Mouse (Mus musculus) gastrocnemius, adult 2 months (tissue): ENCODE measurements around the gene Syngr2. TPM values are rescaled to one million over a fixed set of nuclear protein-coding genes. Genes with fewer than 3 reads are reported as not detected.
"Not testable (repeated sequence)": the region's sequence is repeated elsewhere in the genome, so short reads cannot be mapped to it uniquely, and the experiment has no call there.

ENCODE experiments used
- DNase-seq: peaks from one replicate; pipeline ENCODE4 v3.0.0; 2022
- H3K27ac ChIP-seq: fragments of 200-600 bp; 2 replicates; pipeline ENCODE4 v1.8.1; 2022; ENCODE audit warnings: mild to moderate bottlenecking
- H3K4me3 ChIP-seq: fragments of 200-600 bp; 2 replicates; pipeline ENCODE4 v1.8.1; 2022; ENCODE audit warnings: mild to moderate bottlenecking, moderate library complexity
- CTCF ChIP-seq: fragments of 200-600 bp; IDR thresholded peaks from 2 replicates; pipeline ENCODE4 v1.8.1; 2022; ENCODE audit warnings: antibody characterized with exemption, mild to moderate bottlenecking, moderate library complexity
- intact Hi-C: fragments of 180-260 bp; cut with DNase I; formaldehyde crosslinking; loops from one replicate; pipeline ENCODE4 v1.15.1; 2025
- total RNA-seq, 2 experiments: library from RNA; stranded (reverse); gene quantifications; 2 replicates each; pipeline ENCODE4 v1.2.3; 2021

The Syngr2 gene
- total RNA-seq, 2 experiments from 2014 or later = 169 to 173 TPM

DNA sequence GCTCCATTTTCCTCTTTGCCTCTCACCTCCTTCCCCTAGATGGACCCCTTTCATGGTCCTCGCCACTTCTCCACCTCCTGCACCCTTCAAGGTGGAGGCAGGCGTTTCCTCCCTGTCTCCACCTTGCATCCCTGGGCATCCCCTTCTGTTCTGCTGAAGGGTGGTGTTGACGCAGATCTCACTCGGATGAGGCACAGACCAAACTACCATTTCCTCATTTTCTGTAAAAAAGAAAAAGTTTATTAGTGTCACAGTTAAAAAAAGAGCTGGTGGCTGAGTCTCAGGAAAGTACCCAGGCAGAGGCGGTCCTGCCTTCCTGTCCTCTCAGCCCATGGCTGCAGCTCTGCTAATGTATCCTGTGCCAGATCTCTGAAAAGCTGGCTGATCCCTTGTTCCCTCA lies 10.3 kb upstream of the Syngr2 start:
- no peak for DNase-seq
- Histone ChIP-seq H3K4me3 (no peak overlapping the region), H3K27ac (peak overlapping the region; percentile 90; the same call in 1 of the 2 replicates)
- TF ChIP-seq CTCF = no peak
- intact Hi-C loops = no loop called here

- intact Hi-C loops = no loop called here
- H3K27ac ChIP-seq = peak overlapping the region; percentile 90
- H3K4me3 ChIP-seq = no peak overlapping the region
- DNase-seq = no peak
- no peak for TF ChIP-seq CTCF
Measured at GRCm38 (mm10) chr11:117800038-117800437, 9.4 kb upstream of the Syngr2 start.

DNA sequence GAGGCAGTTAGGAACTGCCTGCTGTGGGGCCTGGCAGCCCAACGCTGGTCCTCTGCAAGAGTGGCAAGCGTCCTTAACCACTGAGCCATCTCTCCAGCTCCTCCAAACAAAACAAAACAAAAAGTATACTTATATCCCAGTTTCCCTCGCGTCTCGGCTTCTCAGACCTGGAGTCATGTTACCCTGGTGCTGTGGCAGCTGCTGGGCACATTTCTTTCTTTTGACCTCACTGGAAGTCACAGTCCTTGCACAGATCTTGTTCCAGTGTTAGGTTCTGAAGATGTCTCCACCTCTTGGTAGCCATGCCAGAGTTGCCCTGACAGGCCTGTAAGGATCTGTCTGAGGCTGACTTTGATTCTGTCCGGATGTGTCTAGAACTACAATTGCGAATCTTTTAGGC lies 7.8 kb upstream of the Syngr2 start:
- no peak for TF ChIP-seq CTCF
- H3K4me3 ChIP-seq = no peak overlapping the region
- DNase-seq = no peak
- intact Hi-C loops = no loop called here
- H3K27ac ChIP-seq = peak overlapping the region; percentile 90

DNA sequence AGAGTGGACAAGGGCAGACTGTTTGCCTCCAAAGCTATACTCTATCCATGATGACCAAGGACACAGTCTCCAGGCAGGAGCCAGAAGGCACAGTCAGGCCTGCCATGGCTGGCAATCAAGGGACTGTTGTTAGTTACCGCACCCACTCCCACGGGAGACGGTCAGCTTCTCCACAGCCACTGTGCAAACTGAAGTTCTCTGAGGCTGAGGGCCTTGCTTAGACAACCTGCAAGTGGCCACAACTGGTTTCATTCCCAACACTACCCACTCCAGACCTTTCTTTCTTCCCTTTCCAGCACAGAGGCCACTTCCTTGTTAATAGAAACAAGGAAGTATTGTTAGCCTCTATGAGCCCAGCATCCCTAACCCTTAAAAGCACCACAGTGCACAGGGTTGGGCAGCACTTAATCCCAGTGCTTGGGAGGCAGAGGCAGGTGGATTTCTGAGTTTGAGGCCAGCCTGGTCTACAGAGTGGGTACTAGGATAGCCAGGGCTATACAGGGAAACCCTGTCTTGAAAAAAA lies 6.2 kb upstream of the Syngr2 start:
- Histone ChIP-seq H3K4me3 (no peak overlapping the region), H3K27ac (no peak overlapping the region)
- DNase-seq = no peak
- TF ChIP-seq CTCF = no peak
- intact Hi-C loops = no loop called here

GRCm38 (mm10) chr11:117806781-117807180 lies 2.7 kb upstream of the Syngr2 start:
- Histone ChIP-seq H3K27ac (no peak overlapping the region), H3K4me3 (no peak overlapping the region)
- TF ChIP-seq CTCF = no peak
- intact Hi-C loops = no loop called here
- DNase-seq = no peak

DNA sequence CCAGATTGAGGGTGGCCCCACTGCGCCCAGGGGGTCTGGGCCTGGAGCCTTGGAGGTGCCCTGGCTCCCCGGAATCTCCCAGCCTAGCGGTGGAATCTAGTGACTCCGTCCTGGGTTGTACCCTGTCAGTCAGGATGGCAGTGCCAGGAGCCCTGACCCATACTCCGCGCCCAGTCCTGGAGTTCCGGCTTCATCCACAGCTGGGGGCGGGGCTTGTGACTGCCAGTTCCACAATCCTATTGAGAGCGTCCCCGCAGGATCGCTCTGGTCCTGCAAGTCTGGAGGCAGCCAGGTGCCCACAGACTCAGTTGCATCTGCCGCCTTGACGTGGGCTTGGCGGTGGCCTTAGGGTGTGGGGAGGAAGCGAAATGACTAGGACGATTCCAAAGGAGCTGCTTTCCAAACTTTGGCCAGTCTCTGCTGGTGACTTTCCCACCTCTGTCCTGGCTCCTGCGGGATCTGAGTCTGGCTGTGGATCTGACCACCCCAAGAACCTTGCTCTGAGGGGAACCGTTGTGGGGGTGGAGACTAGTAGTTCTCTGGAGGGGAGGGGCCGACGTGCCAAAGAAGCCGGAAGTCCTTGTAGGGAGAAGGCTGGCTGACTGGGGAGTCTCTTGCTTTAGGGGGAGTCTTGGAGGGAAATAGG lies 1.1 kb downstream of the Syngr2 start:
- TF ChIP-seq CTCF = peak; percentile 49
- intact Hi-C loops = no loop called here
- H3K27ac ChIP-seq = peak overlapping the region; percentile 97
- DNase-seq = peak; percentile 95
- peak overlapping the region; percentile 92 for H3K4me3 ChIP-seq

DNA sequence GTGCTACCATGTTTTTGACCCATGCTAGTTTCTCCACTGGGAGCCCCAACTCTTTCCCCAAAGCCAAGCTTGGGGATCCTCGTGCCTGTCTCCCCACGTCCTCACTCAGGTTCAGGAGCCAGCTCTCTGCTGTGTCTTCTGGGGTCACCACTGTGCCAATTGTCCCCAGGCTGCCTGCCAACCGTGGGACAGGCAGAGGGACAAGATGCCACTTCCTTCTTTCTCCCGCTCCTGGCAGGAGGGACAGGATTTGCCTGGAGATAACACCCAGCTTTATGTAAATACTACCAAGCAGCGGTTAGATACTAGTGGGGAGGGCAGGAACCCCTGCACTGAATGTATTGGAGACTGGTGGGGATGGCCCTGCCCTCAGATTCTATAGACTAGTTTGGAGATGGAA lies 4.4 kb downstream of the Syngr2 start:
- intact Hi-C loops = no loop called here
- peak; percentile 68 for DNase-seq
- H3K4me3 ChIP-seq = peak overlapping the region; percentile 60
- no peak for TF ChIP-seq CTCF
- peak overlapping the region; percentile 97 for H3K27ac ChIP-seq

- intact Hi-C loops = no loop called here
- TF ChIP-seq CTCF = no peak
- Histone ChIP-seq H3K27ac (peak overlapping the region; percentile 97), H3K4me3 (peak overlapping the region; percentile 60)
- DNase-seq = peak; percentile 78
Measured at GRCm38 (mm10) chr11:117814704-117815366, 5.4 kb downstream of the Syngr2 start.

DNA sequence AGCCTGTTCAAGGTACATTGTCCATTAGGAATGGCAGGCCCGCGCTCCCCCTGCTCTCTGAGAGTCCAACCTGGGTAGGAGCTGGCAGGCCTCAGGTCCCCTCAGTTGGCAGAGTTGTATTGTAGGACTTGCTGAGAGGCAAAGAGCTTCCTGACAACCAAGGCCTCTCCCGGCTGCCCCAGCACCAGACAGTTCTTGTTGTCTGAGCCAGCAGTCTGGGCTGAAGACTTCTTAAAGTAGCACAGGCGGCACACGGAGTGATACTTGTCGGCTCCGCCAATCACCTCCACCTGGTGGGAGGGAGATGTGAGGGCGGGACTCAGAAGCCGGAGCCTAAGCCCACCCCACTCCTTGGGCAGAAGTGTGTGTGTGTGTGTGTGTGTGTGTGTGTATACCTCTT lies 6.4 kb downstream of the Syngr2 start:
- Histone ChIP-seq H3K4me3 (peak overlapping the region; percentile 60), H3K27ac (peak overlapping the region; percentile 97)
- peak; percentile 69 for DNase-seq
- intact Hi-C loops = not testable (repeated sequence)

DNA sequence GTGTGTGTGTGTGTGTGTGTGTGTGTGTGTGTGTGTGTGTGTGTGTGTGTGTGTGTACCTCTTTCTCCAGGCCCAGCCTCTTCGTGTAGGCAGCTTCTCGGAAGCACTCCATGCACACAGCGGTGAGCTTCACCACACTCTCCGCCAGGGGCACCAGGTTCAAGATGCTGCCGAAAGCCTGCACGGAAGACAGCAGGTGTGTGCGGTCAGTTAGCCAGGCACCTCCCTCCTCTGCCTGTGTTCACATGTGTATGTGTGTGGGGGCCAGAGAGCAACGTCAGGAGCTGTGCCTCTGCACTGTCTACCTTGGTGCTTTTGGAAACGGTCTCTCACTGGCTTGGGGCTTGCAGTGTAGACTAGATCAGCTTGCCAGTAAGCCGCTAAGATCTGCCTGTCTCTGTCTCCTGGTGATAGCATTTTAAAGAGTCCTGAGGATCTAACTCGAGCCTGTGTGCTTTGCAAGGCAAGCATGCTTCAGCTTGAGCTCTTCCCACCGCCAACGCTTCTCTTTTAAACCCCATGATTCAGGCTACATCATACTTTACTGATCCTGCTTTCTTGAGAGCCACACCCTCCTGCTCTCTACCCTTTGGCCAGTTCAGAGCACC lies 7.0 kb downstream of the Syngr2 start:
- Histone ChIP-seq H3K4me3 (peak overlapping the region; percentile 62), H3K27ac (peak overlapping the region; percentile 97)
- intact Hi-C loops = no loop called here
- peak; percentile 48 for DNase-seq
- TF ChIP-seq CTCF = no peak

- H3K27ac ChIP-seq = peak overlapping the region; percentile 97
- peak; percentile 88 for DNase-seq
- H3K4me3 ChIP-seq = peak overlapping the region; percentile 48
- TF ChIP-seq CTCF = no peak
- intact Hi-C loops = no loop called here
Measured at GRCm38 (mm10) chr11:117819095-117819494, 9.6 kb downstream of the Syngr2 start.

- DNase-seq = peak; percentile 34
- no peak for TF ChIP-seq CTCF
- intact Hi-C loops = no loop called here
- H3K4me3 ChIP-seq = no peak overlapping the region
- H3K27ac ChIP-seq = peak overlapping the region; percentile 97
Measured at GRCm38 (mm10) chr11:117820173-117820572, 10.7 kb downstream of the Syngr2 start.

GRCm38 (mm10) chr11:117821868-117822267 lies 12.4 kb downstream of the Syngr2 start:
- H3K4me3 ChIP-seq = no peak overlapping the region
- H3K27ac ChIP-seq = peak overlapping the region; percentile 97
- intact Hi-C loops = no loop called here
- TF ChIP-seq CTCF = no peak
- DNase-seq = peak; percentile 21
